Mouse (Mus musculus): ENCODE measurements around the gene Bcl11b. TPM values are rescaled to one million over a fixed set of nuclear protein-coding genes. Genes with fewer than 3 reads are reported as not detected.
A peak's percentile ranks its signal among the peaks of the same experiment; 100 is the strongest.

The Bcl11b gene
- total RNA-seq, 4 experiments from 2014 or later = 0.17 to 0.80 (median 0.55) TPM

DNA sequence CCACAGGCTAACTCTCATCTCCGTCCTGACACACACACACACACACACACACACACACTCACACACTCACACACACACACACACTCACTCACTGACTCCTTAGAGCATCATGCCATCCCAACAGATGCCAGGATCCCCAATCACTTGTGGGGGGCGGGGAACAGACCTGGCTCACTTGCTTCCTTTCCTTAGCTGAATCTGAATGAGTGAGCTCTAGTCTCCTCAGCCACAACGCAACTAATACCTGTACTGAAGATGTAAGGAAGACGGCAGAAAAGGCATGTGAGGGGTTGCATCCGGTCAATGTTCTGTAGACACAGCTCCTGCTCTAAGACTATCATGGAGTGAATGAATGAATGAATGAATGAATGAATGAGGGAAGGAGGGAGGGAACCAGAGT, 71.9 kb downstream of the Bcl11b start:
- DNase-seq = no peak

DNA sequence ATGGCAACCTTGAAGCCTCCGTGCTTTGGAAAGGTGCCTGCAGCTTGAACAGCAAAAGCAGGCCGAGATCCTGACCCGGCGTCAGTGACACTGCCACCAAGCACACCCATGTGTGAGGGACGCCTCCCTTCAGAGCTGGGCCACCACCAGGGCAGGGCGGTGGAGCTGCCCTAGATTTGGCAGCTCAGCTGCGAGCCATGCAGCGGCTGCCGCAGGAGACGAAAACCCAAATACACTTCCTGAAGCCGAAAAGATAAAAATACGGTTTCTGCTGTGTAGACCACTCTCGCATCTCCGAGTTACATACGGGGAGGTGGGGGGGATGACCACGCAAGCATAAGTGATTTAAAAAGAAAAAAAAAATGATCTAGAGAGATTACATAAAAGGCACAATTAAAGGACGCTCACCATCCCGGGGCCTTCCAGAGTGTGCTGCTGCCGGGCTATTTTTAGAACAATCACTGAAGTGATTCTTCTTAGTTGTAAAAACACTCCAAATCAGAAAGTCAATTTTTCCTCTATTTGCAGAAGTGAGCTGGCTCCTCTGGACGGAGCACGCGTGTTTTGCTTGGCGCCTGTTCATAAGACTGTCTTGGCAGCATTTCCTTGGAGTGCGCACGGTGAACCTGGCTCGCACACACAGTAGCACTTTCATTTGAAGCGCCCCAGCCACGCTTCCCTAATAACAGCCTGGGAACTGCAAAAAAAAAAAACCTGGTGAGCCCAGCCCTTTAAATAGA, 72.6 kb downstream of the Bcl11b start:
- peak; percentile 35 for DNase-seq

- no peak for DNase-seq
Measured at GRCm38 (mm10) chr12:107928905-107929304, 74.5 kb downstream of the Bcl11b start.

- no peak for DNase-seq
Measured at GRCm38 (mm10) chr12:107928464-107928901, 74.9 kb downstream of the Bcl11b start.

DNA sequence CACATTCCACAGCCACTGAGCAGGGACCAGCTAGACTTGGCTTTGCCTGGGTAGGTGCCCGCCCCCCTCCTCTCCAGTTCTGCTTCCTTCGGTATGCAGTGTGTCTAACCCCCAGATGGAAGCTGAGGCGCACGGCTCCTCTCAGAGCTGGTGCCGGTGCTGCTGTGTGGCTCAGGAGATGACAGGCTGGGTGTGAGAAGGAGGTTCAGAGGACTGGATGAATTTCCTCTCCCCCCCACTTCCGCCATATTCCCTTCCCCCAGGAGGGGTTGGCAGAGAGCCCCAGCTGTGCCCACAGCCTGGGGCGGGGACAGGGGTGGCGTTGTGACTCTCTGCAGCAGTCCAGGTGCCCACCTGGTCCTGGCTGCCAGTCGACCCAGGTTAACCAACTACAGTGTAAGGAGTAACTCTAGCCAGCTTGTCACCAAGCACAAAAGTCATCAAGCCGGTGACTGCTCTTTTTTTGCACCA, 75.4 kb downstream of the Bcl11b start:
- DNase-seq = no peak

- no peak for DNase-seq
Measured at GRCm38 (mm10) chr12:107926074-107926855, 77.1 kb downstream of the Bcl11b start.

- DNase-seq = no peak
Measured at GRCm38 (mm10) chr12:107924696-107925095, 78.7 kb downstream of the Bcl11b start.

DNA sequence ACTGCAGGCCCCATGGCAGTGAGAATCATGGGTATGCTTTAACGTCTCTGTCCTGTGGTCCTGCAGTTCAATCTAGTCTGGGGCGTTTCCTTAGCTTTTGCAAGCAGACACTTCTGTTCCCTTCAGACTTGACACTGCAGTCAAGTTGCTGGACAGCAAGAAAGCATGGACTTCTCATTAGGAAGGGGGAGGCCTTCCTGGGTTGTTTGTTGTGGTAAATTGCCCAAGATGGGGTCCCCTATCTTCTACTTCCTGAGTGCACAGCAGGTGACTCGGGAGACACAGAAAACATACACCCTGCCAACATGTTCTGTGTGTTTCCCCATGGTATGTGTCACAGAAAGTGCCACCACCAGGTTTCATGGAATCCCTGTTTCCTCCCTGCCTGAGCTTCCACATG, 79.4 kb downstream of the Bcl11b start:
- DNase-seq = no peak

- no peak for DNase-seq
Measured at GRCm38 (mm10) chr12:107922180-107922579, 81.2 kb downstream of the Bcl11b start.

- no peak for DNase-seq
Measured at GRCm38 (mm10) chr12:107921566-107921965, 81.8 kb downstream of the Bcl11b start.

GRCm38 (mm10) chr12:107921154-107921553, 82.2 kb downstream of the Bcl11b start:
- DNase-seq = no peak

DNA sequence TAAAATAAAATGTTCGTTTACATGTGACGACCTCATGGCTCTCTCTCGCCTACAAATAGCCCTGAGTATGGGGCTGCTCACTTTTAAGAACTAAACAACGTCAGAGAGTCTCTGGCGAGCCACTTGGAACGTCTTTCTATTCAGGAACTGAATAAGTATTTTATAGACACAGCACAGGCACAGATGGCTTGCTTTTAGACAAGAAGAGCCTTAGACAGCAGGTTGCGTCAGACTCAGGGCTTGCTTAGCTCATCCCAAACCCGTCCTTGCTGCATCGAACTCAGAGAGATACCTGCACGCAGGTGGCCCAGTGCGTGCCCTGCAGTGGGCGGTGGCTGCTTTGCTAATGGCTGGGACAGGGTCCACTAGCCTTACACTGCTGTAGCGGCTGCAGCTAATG, 82.7 kb downstream of the Bcl11b start:
- no peak for DNase-seq

DNA sequence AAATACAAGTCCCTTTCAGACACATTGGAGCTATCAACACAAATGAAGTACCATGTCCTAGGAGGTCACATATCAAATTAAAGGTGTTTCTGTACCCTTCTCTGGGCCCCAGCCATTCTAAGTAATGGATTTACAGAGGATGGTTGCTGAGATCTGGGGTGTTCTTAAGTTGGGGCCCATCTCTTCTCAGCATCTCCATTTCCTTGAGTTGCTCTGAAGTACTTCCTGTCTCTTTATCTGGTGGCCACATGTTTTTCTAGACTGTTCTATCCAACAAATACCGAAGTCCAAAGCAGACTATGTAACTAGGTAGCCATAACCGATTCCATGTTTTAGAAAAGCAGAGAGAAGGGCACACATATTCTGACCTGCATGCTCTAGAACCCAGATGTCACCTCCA, 83.3 kb downstream of the Bcl11b start:
- no peak for DNase-seq

DNA sequence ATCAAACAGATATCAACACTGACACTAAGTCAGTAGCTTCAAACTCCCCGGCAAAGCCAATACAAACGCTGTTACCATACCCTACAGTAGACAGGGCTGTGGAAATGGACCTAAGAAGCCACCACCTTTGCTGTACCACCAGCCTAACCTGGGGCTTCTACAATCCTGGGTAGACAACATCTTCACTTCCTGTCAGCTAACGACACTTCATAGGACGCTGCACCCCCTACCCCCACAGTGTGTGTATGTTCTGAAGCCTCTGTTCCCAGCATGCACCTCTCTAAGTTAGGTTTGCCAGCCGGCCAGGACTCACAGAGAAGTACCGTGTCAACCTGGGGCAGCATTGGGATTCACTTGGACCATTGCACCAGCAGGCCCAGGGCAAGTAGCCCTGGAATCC, 84.6 kb downstream of the Bcl11b start:
- no peak for DNase-seq

- DNase-seq = no peak
Measured at GRCm38 (mm10) chr12:107916008-107916407, 87.4 kb downstream of the Bcl11b start.

GRCm38 (mm10) chr12:107915396-107915795, 88.0 kb downstream of the Bcl11b start:
- no peak for DNase-seq

DNA sequence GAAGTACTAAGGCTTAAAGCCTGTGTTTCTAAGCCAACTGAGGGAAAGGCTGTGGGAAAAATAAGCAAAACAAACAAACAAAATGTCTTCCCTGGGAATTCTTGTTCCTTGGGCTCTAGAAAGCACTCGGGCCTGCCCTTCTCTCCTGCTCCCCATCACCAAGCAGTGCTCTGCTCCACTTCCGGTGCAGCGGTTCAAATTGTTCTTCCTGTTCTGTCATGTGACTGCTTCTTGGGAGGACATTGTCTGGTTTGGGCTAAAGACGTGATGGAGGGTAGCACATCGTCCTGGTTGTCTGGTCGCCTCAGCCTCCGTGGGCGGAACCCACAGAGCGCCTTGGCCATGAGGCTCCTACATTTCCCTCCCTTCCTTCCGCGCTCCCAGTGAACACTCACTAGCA, 94.6 kb downstream of the Bcl11b start:
- no peak for DNase-seq

DNA sequence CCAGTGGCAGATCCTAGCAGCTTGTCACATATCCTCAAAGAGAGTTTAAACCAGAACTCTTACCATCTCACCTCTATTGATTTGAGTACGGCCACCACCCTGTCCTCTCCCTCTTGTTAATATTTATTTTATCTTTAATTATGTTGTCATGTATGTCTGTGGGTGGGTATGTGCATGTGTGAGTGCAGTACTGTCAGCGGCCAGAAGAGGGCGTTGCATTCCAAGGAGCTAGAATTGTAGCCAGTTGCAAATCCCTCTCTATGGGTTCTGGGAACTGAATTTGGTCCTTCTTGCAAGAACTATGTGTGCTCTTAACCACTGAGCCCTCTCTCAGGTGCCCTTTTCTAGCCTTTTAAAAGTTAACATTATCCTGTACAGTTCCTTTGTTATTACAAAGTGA, 98.1 kb downstream of the Bcl11b start:
- no peak for DNase-seq

DNA sequence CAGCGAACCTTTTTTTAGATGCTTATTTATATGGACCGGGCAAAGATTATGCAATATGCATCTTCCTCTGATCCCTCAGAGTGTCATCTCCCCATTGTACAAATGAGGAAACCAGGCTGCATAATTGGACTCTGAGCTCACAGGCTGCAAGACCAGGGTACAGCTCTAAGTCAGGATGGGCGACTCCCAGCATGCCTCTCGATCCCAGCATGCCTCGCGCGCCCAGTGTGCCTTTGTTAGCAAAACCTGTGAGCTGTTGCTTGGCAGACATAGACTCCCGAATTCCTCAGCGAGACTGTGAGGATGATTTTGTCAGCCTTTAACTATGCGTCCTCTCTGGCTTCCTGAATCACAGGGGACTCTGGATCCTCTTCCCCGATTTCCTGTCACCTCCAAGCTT, 98.9 kb downstream of the Bcl11b start:
- no peak for DNase-seq

DNA sequence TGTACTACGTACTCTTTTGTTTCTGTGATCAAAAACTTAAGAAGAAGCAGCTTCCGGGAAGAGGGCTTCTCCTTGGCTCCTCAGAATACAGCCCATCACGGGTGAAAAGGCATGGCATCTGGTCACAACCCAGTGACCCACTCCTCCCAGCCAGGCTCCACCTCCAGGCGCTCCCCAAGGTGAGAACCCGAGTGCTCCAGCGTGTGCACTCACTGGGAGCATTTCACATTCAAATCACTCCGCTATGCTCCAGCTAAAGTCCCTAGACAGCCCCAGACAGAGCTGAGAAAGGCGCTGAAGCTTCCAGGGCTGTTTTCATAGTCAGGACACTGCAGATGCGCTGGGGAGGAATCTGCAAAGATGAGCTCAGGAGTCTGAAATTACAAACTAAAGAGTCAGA, 99.5 kb downstream of the Bcl11b start:
- no peak for DNase-seq

DNA sequence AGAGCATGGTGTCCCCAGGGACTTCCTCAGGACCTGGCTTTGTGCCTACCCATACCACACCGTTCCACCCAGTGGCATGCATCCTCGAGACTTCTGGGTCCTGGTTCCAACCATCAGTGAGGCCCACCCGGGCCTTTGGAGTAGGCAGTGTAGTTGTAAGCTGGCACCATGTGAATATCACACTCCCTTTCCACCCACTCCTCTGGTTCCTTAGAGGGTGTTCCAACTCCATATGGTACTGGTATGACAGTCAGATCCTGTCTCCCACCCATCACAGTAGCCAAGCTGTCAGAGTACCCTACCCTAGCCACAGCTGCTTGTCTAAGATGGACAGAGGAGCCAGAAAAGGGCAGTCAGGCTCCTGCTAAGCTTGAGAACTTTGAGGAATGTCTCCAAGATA, 112.0 kb downstream of the Bcl11b start:
- DNase-seq = no peak

DNA sequence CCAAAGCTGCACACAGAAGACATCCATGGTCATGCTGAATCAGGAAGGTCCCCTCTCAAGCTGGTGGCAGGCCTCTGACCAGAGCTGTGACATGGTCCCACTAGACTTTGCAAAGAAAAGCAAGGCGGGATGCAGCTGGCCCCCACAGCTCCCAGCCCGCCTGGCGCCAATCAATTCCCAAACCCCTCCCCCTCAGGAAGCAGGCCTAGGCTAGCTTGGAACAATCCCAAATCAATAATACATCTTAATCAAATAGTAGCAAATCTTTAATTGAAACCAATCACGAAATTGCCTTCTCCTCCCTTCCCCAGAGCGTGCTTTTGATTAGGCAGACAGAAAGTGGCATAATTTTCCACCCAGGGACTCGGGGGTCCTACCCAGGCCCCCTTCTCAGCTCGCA, 113.1 kb downstream of the Bcl11b start:
- no peak for DNase-seq

GRCm38 (mm10) chr12:107889841-107890240, 113.6 kb downstream of the Bcl11b start:
- DNase-seq = no peak

GRCm38 (mm10) chr12:107888646-107889045, 114.8 kb downstream of the Bcl11b start:
- DNase-seq = no peak
